Mouse (Mus musculus): ENCODE data around the gene Mllt1. TPM values are rescaled to one million over a fixed set of nuclear protein-coding genes. Genes with fewer than 3 reads are reported as not detected.

Mllt1 gene
- polyA plus RNA-seq, 1 experiment from 2014 or later: 74.9 TPM

DNA sequence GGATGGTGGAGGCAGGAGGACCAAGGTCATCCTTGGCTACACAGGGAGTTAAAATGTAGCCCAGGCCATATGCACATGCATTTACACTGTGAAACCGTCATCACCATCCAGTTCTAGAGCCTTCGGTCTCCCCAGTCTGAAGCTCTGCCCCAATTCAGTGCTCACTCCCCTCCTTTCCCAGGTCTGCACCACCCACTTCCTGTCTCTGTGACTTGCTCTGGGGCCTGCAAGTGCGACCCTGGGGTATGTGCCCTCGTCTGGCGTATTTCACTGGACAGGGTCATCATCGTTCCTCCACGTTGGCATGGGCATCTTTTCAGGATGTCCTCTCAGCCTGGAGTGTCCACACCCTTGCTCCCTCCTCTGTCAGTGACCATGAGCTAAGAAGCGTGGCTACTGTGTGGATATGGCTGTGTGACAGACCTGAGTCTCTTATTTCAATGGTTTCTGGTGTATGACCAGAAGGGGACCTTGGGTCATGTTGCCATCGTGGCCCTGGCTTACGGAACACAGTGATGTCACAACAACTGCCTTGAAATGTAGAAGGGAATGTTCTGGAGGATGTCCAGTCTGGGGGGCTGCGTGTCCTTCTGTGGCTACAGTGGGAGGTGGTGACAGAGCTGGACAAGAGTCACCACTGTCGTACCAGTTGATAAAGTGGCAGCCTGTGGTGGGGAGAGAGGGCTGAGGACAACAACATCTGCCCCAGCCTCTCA lies 60.1 kb downstream of the Mllt1 start, which contains the start of gene 1700061G19Rik:
1700061G19Rik (plus strand) TSS at position 542 of the 716 bp plus-strand sequence.
- Histone ChIP-seq H3K27me3 (replicated peaks) (no peaks in the 10 kb centered on the region), H3K9me3 (replicated peaks) (no peaks in the 10 kb centered on the region), H3K4me1 (no peaks in the 10 kb centered on the region), H3K27ac (replicated peaks) (no peak within 1 kb of the TSS), H3K4me3 (replicated peaks) (no peak within 1 kb of the TSS), H3K36me3 (no peaks in the 10 kb centered on the region), H3K9ac (replicated peaks) (no peak within 1 kb of the TSS), H3K4me2 (no peak within 1 kb of the TSS)
- ATAC-seq (ENCODE audit: low FRiP score): no peak
- WGBS: 90% methylated on average over 12 of the region's 12 CpGs

DNA sequence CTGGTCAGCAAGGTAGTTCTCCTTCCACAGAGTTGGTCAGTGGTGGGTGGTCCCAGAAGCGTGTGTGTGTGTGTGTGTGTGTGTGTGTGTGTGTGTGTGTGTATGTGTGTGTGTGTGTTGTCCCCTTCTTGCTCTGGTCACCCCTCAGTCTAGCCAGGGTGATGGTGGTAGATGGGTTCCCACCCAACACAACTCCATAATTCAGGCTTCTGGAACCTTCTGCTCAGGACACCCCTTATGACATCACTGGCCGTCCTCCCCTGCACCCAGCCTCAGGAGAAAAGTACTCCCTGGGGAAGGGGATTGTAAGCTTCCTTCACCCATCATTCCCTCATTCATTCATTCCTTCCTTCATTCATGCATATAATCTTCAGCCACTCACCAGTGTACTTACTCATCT lies 61.0 kb downstream of the Mllt1 start, which contains the start of gene Acsbg2:
Acsbg2 (minus strand) TSS at position 211 of the 400 bp plus-strand sequence.
- Histone ChIP-seq H3K9me3 (replicated peaks) (no peaks in the 10 kb centered on the region), H3K4me2 (no peak within 1 kb of the TSS), H3K4me3 (replicated peaks) (no peak within 1 kb of the TSS), H3K27ac (replicated peaks) (no peak within 1 kb of the TSS), H3K36me3 (no peaks in the 10 kb centered on the region), H3K27me3 (replicated peaks) (no peaks in the 10 kb centered on the region), H3K9ac (replicated peaks) (no peak within 1 kb of the TSS), H3K4me1 (no peaks in the 10 kb centered on the region)
- no peak for ATAC-seq (ENCODE audit: low FRiP score)
- WGBS: 95% methylated on average over 2 of the region's 2 CpGs

DNA sequence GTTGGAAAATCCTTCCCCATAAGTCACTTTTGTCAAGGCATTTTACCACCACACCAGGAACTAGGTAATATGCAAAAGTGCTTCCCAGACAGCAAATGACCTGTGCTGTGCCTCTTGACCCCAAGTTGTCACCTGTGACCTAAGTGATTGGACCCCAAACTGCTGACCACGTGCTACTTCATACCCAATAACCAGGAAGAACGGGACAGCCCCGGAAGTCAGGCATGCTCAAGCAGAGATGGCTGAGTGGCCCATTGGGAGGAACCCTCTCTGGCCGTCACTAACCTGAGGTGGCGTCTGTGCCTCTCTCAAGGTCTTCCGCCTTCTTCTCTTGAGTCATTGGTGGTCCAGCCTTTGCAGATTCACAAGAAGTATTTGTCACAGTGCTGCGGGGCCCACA lies 62.7 kb downstream of the Mllt1 start:
- ATAC-seq (ENCODE audit: low FRiP score): no peak
- H3K9ac ChIP-seq (replicated peaks): no peak overlapping the region
- no peak overlapping the region for H3K4me2 ChIP-seq
- whole genome bisulfite sequencing: 82% methylated on average over 7 of the region's 7 CpGs
- no peak overlapping the region for H3K27ac ChIP-seq (replicated peaks)
- no peaks in the 10 kb centered on the region for H3K9me3 ChIP-seq (replicated peaks)
- no peaks in the 10 kb centered on the region for H3K36me3 ChIP-seq
- no peaks in the 10 kb centered on the region for H3K27me3 ChIP-seq (replicated peaks)
- no peaks in the 10 kb centered on the region for H3K4me1 ChIP-seq
- H3K4me3 ChIP-seq (replicated peaks): no peak overlapping the region

DNA sequence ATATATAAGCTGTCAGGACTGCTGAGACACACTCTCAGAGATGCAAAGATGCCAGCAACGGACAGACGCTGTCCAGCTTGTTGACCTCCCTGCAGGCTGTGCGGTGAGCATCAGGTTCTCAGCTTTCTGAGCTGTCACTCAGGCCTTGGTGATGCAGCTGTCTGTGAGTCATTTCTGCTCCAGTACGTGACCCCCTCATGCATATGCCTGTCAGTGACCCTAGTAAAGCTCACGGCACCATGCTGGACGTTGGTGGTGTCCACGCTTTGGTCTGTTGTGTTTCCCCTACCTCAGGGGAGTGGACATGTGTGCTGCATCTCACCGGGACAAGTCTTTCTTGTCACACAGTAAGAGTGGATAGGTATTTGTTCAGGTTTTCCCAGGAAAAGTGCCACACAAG lies 63.4 kb downstream of the Mllt1 start:
- H3K27me3 ChIP-seq (replicated peaks): no peaks in the 10 kb centered on the region
- H3K27ac ChIP-seq (replicated peaks): no peak overlapping the region
- ATAC-seq (ENCODE audit: low FRiP score): no peak
- WGBS: 83% methylated on average over 8 of the region's 8 CpGs
- no peak overlapping the region for H3K4me3 ChIP-seq (replicated peaks)
- no peak overlapping the region for H3K9ac ChIP-seq (replicated peaks)
- H3K9me3 ChIP-seq (replicated peaks): no peaks in the 10 kb centered on the region
- H3K4me1 ChIP-seq: no peaks in the 10 kb centered on the region
- H3K36me3 ChIP-seq: no peaks in the 10 kb centered on the region
- no peak overlapping the region for H3K4me2 ChIP-seq

DNA sequence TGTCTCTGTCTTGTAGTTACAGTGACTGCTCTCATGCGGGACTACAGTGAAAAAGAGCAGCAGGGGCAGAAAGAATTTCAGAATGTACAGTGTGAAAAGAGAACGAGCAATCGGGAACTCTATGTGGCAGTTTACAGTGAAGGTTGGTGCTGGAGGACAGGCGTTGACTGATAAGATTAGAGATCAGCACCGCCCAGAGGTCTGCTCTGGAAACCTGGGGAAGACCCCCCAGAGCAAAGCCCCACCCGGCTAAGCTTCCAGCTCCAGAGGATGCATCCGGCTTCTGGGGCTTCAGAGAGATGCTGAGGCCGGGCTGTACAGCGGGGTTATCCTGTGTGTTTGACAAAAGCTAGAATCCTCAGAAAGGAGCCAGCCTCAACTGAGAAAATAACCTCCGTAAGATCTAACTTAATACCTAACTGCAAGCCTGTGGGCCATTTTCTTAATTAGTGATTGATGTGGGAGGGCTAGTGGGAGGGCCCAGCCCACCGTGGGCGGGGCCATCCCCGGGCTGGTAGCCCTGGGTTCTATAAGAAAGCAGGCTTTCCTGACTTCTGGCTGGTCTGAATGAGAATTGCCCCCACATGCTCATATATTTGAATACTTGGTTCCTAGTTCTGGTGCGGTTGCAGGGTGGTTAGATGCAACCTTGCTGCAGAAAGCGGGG lies 64.8 kb downstream of the Mllt1 start:
- Histone ChIP-seq H3K4me3 (replicated peaks) (no peak overlapping the region), H3K4me1 (no peaks in the 10 kb centered on the region), H3K27ac (replicated peaks) (no peak overlapping the region), H3K9ac (replicated peaks) (no peak overlapping the region), H3K9me3 (replicated peaks) (no peaks in the 10 kb centered on the region), H3K36me3 (no peaks in the 10 kb centered on the region), H3K27me3 (replicated peaks) (no peaks in the 10 kb centered on the region), H3K4me2 (no peak overlapping the region)
- 75% methylated on average over 15 of the region's 15 CpGs for WGBS
- ATAC-seq (ENCODE audit: low FRiP score): no peak

DNA sequence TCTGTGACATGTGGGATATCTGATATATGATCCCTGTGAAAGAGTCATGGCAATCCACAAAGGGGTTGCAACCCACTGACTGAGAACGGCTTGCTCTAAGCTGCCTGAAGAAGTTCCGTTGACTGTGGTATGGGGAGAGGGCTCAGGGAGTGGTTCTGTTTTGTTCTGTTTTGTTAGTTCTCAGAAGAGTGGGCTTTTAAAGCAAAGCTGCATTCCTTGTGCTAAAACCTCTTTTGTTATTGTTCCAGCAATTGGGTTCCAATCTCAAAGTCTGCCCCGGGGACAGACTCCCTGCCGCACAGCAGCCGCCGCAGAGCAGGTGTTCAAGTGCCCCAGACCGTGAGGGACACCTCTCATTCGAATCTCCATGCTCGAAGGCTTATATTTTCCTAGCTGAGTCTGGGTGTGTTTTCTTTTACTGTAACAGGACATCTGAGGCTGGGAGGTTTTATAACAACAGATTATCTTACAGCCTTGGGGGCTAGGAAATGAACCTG lies 65.7 kb downstream of the Mllt1 start:
- WGBS: 66% methylated on average over 9 of the region's 9 CpGs
- Histone ChIP-seq H3K4me3 (replicated peaks) (no peak overlapping the region), H3K4me1 (no peaks in the 10 kb centered on the region), H3K4me2 (no peak overlapping the region), H3K27me3 (replicated peaks) (no peaks in the 10 kb centered on the region), H3K9me3 (replicated peaks) (no peaks in the 10 kb centered on the region), H3K36me3 (no peaks in the 10 kb centered on the region), H3K27ac (replicated peaks) (no peak overlapping the region), H3K9ac (replicated peaks) (no peak overlapping the region)
- ATAC-seq (ENCODE audit: low FRiP score): no peak

DNA sequence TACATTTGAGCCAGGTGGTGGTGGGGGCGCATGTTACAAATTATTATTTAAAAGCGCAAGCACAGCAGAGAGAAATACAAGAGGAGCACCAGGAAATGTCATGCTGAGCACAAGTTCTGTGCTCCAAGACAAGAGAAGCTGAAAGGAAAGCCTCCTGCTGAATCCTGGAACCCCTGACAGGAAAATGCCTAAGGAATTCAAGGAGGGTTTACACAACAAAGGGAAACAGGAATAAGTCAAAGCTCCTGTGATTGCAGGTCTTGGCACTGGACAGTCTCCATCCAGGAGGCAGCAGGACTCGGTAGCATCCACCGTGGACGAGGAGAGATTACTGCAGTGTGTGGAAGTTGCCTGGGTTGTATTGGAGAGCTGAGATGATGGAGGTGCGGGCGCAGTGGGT lies 69.1 kb downstream of the Mllt1 start:
- Histone ChIP-seq H3K27me3 (replicated peaks) (no peaks in the 10 kb centered on the region), H3K4me2 (no peak overlapping the region), H3K27ac (replicated peaks) (no peak overlapping the region), H3K4me1 (no peaks in the 10 kb centered on the region), H3K9me3 (replicated peaks) (no peaks in the 10 kb centered on the region), H3K36me3 (no peaks in the 10 kb centered on the region), H3K4me3 (replicated peaks) (no peak overlapping the region), H3K9ac (replicated peaks) (no peak overlapping the region)
- WGBS: 76% methylated on average over 7 of the region's 7 CpGs
- ATAC-seq (ENCODE audit: low FRiP score): no peak

DNA sequence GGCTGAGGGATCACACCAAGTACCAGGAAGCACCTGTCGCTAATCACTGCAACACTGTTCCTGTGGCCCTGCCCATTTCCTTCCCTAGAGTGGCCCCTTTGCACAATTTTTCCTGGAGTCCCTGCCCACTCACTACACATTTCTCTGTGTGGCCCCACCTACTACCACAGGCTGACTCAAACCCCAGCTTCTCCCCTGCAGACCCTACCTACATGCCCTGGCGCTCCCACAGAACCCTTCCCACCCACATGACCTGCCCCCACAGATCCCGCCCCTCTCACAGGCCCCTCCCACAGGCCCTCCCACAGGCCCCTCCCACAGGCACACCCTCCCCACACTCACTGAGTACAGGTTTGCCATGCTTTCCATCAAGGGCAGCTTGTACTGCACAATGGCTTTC lies 74.0 kb downstream of the Mllt1 start:
- Histone ChIP-seq H3K36me3 (no peaks in the 10 kb centered on the region), H3K4me2 (no peak overlapping the region), H3K27me3 (replicated peaks) (no peaks in the 10 kb centered on the region), H3K4me1 (no peaks in the 10 kb centered on the region), H3K4me3 (replicated peaks) (no peak overlapping the region), H3K27ac (replicated peaks) (no peak overlapping the region), H3K9ac (replicated peaks) (no peak overlapping the region), H3K9me3 (replicated peaks) (no peaks in the 10 kb centered on the region)
- no peak for ATAC-seq (ENCODE audit: low FRiP score)
- WGBS: 63% methylated on average over 3 of the region's 3 CpGs

DNA sequence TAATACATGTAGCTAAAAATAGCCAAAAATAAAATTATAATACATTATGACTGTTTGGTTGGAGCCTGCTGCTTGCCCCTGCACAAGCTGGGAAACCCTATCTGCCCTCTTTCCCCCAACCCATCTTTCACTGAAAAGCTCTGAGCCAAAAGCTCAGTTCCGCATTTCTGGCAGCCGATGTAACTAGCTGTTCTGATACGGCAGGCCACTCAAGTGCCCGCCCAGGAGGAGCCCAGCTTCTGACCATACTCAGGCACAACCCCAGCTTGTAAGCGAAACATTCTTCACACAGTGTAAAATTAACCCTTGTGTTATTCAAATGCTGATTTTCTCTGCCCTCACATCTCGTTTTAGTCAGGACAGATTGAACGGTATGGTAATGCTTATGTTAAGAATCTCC lies 76.3 kb downstream of the Mllt1 start:
- Histone ChIP-seq H3K36me3 (no peaks in the 10 kb centered on the region), H3K27ac (replicated peaks) (no peak overlapping the region), H3K4me1 (no peaks in the 10 kb centered on the region), H3K9me3 (replicated peaks) (no peaks in the 10 kb centered on the region), H3K9ac (replicated peaks) (no peak overlapping the region), H3K4me2 (no peak overlapping the region), H3K27me3 (replicated peaks) (no peaks in the 10 kb centered on the region), H3K4me3 (replicated peaks) (no peak overlapping the region)
- WGBS: 57% methylated on average over 7 of the region's 7 CpGs
- no peak for ATAC-seq (ENCODE audit: low FRiP score)

DNA sequence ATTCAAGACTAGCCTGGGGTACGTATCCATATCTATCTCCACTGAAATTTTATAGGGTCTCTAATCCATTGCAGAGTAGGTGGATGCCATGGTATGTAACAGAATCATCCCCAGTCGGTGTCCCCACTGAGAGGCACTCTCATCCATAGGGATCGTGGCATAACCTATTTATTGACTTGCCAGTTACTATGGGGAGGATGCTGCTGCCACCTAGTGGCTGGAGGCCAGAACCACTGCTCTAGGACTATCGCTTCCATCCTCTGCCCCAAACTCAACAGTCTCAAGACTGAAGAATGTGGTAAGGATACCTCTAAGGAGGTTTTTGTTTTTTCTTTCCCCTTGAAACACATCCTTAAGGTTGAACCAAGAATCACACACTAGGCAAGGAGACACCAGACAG lies 77.0 kb downstream of the Mllt1 start:
- no peak overlapping the region for H3K27ac ChIP-seq (replicated peaks)
- no peak overlapping the region for H3K9ac ChIP-seq (replicated peaks)
- 56% methylated on average over 4 of the region's 4 CpGs for WGBS

DNA sequence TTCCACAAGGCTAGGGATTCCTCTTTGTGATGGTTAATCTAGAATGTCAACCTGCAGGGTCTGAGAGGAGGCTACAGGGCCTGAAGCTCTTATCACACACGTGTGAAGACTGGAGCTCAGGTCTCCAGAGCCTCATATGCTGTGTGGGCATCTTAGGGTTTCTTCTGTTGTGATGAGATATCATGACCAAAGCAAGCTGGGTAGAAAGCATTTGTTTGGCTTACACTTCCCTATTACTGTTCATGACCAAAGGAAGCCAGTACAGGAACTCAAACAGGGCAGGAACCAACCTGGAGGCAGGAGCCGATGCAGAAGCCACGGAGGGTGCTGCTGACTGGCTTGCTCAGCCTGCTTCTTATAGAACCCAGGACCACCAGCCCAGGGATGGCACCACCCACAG lies 79.8 kb downstream of the Mllt1 start:
- Histone ChIP-seq H3K4me2 (no peak overlapping the region), H3K36me3 (no peaks in the 10 kb centered on the region), H3K27me3 (replicated peaks) (no peaks in the 10 kb centered on the region), H3K4me1 (no peaks in the 10 kb centered on the region), H3K9me3 (replicated peaks) (no peaks in the 10 kb centered on the region), H3K9ac (replicated peaks) (no peak overlapping the region), H3K4me3 (replicated peaks) (no peak overlapping the region), H3K27ac (replicated peaks) (no peak overlapping the region)
- WGBS: 87% methylated on average over 3 of the region's 3 CpGs
- ATAC-seq (ENCODE audit: low FRiP score): no peak

More for the DNA sequence above, 77.0 kb downstream of the Mllt1 start:
- Histone ChIP-seq H3K4me2 (no peak overlapping the region), H3K9me3 (replicated peaks) (no peaks in the 10 kb centered on the region), H3K27me3 (replicated peaks) (no peaks in the 10 kb centered on the region), H3K36me3 (no peaks in the 10 kb centered on the region), H3K4me1 (no peaks in the 10 kb centered on the region), H3K4me3 (replicated peaks) (no peak overlapping the region)
- ATAC-seq (ENCODE audit: low FRiP score): no peak

DNA sequence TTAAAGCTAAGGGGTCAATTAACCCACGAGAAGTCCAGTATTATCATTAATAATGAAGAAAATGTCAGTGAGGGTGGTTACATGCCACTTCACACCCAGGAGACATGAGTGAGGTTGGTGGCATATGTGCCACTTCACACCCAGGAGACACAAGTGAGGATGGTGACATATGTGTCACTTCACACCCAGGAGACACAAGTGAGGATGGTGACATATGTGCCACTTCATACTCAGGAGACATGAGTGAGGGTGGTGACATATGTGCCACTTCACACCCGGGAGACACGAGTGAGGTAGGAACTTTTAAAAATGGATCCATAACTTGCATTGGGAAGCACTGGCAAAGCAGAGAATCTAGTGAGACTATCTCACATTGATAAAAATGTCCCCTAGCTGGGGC lies 84.0 kb downstream of the Mllt1 start:
- no peaks in the 10 kb centered on the region for H3K4me1 ChIP-seq
- H3K4me3 ChIP-seq (replicated peaks): no peak overlapping the region
- ATAC-seq (ENCODE audit: low FRiP score): no peak
- WGBS: 75% methylated on average over 3 of the region's 3 CpGs
- H3K36me3 ChIP-seq: no peaks in the 10 kb centered on the region
- H3K27ac ChIP-seq (replicated peaks): no peak overlapping the region
- no peaks in the 10 kb centered on the region for H3K9me3 ChIP-seq (replicated peaks)
- H3K9ac ChIP-seq (replicated peaks): no peak overlapping the region
- no peak overlapping the region for H3K4me2 ChIP-seq
- H3K27me3 ChIP-seq (replicated peaks): no peaks in the 10 kb centered on the region

All from neural tube, embryonic 15.5 days (tissue).